Mouse (Mus musculus): Measurements from ENCODE around the gene Cops4.

Gene Cops4

DNA sequence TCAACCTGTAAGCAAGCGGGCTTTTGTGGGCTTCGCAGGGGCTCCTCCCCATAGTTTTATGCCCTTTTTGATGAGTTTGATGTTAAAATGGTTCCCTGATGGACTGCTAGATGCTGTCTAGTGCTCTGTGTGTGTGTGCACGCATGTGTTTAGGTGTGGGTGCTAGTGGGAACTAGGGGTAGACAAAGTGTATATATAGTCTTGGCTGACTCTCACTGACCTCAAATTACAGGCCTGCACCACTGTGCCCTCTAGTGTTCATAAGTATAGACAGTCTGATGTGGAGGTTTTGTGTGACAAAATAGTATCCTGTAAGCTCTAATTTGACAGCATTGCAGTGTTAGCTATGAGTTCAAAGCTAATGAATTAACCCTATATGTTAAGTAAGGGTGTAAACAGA is 18.5 kb downstream of the Cops4 start:
- DNase-seq (ENCODE audit: low read depth, low spot score), result peak; percentile 35

DNA sequence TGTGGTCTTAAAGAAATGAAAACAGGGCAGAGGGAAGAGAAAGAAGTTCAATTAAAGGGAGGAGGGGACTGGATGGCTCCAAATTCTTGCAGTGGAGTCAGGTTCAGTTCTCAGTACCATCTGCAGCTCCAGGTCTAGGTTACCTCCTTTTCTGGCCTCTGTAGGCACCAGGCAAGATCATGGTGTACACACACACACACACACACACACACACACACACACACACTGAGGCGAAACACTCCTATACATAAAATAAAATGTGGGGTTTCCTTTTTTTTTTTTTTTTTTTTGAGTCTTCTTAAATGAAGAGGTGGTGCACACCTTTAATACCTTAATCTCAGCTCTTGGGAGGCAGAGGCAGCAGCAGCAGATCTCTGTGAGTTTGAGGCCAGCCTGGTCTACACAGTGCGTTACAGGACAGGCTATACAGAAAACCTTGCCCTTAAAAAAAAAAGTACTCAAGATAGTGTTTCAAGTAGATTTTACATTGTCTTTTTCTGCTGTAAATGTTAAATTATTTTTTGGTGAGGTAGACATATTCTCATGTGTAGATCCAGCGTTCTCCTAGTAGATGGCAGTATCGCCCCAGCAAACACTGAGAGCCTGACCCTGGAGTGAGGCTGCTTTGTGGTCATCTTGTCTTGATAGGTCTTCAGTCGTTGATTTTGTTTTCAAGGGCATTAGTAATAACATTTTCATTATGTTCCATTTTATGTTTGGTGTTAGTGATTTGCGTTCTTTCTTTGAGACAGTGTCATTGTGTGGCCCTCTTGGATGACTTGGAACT is 28.4 kb downstream of the Cops4 start:
- DNase-seq (ENCODE audit: low read depth, low spot score), result no peak

DNA sequence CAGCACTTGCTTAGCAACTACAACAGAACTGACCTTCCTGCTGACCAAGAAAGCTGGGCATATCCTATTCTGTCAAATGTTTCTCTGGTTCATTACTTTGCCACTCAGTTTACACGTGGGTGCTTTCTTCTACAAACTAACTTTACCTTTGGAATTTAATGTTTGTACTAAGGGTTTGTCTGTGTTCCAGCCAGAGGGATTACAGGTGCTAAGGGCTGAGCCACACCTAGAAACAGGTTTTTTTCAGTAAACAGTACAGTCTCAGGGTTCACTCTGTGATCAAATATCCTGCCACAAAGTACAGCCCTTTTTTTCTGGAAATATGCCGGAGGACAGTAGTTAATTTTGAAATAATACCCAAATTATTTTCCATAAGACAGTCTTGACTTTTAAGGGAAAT is 30.1 kb downstream of the Cops4 start:
- DNase-seq (ENCODE audit: low read depth, low spot score), result no peak

DNA sequence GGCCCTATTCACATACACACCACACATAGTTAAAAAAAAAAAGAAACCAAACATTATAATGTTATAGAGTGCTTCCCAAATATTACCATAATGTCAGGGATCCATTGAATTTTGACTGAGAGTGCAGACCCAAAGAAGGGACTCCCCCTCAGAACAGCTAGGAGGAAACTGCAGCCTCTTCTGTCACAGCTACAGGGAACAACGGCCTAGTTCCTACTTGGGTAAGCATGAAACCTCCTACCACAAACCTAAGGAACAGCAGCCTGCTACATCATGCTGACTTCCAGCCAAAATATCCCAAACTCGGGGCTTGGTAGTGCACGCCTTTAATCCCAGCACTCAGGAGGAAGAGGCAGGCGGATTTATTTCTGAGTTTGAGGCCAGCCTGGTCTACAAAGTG is 31.2 kb downstream of the Cops4 start:
- no peak for DNase-seq (ENCODE audit: low read depth, low spot score)

DNA sequence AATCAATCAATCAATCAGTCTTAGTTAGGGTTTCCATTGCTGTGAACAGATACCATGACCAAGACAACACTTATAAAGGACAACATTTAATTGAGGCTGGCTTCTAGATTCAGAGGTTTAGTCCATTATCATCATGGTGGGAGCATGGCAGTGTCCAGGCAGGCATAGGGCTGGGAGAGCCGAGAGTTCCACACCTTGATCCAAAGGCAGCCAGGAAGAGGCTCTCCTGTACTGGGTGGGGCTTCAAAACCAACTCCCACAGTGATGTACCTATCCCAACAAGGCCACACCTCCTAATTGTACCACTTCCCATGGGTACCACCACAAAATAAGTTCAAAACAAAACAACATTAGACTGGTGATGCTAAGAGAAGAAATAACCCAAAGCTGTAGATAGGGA is 32.0 kb downstream of the Cops4 start:
- DNase-seq (ENCODE audit: low read depth, low spot score), result no peak

DNA sequence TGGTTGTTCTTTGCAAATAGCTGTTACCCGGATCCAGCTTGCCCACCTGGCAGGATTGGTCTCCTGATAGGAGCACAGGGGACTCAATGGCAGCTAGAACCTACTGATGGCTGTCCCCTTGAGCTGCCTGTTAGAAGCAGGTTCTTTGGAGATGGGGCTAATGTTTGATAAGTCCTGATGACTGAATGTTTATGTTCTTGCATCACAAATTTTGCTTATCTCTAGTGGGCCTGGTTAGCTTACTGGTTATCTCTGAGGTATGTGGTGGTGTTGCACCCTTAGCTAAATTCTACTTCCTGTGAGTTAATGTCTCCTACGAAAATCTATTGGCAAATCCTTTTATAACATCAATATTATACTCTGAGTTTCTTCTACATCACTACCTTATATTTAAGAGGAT is 33.8 kb downstream of the Cops4 start:
- DNase-seq (ENCODE audit: low read depth, low spot score), result no peak

DNA sequence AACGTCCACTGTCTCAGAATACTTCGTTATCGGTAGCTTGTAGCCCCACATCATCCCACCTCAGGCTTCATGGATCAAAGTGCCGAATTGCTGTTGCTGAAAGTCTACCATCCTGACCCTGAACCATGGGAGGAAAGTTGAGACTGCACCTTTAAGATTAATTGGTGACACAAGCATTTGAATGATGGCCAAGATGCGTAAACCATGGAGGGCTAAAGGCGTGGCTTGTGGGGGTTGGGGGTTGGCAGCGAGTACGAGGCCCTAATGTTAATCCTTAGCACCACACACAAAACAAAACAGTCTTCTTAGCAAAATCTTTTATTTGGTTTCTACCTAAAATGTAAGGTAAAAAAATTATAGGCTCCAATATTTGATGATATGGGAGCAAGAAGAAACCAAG is 35.3 kb downstream of the Cops4 start:
- DNase-seq (ENCODE audit: low read depth, low spot score), result no peak

DNA sequence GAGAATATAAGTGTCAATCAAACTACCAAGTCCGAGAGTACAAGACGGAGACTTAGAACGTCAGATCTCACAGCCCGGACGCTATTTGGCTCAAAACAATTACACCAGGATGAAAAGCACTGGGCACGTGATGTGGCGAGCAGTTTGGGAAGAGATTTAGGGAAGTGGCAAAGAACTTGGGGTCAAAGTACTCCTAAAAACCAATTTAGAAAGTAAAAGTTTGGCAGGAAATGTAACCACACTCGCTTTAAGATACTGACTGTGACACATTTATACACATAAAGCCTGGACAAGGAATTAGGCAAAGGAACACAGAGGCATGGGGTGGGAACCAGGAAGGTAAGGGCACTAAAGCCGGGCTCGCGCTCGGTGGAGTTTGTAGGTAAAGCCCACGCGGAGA is 38.9 kb downstream of the Cops4 start:
- DNase-seq (ENCODE audit: low read depth, low spot score), result no peak

DNA sequence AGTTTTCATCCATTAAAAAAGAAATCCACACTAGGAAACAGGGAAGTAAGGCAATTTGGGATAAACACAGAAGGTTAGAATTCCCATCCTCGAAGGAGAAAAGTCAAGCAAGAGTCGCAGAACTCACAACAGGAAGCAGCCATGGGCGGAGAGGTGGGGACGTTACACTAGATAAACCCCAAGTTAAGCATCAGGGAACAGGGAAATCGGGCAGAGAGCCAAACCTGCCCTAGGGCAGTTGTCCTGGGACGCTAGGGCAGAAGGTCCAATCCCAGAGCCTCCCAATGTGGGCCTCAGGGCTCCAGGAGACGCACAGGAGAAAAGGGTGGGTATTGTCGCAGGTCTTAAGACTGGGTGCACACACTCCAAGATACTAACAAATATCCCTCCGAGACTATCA is 39.4 kb downstream of the Cops4 start:
- DNase-seq (ENCODE audit: low read depth, low spot score), result no peak

DNA sequence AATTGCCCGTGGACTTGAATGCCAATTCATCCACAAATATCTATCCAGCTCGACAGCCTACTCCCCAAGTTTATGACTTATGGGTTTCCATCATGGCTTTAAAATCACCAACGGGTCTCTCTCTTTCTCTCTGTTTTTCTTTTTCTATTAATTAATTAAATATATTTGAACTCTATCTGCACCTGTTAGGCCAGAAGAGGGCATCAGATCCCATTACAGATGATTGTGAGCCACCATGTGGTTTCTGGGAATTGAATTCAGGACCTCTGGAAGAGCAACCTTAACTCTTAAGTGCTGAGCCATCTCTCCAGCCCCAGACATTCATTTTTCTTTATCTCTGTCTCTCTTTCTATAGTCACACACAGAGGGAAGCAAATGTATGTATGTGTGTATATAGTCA is 40.7 kb downstream of the Cops4 start:
- DNase-seq (ENCODE audit: low read depth, low spot score), result no peak

DNA sequence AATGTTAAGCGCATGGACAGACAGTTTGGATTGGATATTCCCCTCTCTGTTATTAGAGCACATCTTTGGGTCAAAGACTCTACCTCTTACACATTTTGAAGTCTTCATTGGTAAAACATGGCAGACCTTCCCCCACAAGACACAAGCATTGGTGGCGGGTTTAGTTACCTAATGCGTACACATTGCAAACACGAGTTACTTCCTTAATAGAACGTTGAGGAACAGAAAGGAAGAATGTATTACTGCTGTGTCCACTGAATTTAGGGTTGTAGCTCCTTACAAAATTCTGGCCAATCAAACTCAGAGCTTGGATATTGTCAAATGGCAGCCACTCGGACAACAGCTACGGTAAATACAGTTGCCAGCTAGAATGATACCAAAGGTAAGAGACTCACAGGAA is 41.2 kb downstream of the Cops4 start:
- DNase-seq (ENCODE audit: low read depth, low spot score), result no peak

DNA sequence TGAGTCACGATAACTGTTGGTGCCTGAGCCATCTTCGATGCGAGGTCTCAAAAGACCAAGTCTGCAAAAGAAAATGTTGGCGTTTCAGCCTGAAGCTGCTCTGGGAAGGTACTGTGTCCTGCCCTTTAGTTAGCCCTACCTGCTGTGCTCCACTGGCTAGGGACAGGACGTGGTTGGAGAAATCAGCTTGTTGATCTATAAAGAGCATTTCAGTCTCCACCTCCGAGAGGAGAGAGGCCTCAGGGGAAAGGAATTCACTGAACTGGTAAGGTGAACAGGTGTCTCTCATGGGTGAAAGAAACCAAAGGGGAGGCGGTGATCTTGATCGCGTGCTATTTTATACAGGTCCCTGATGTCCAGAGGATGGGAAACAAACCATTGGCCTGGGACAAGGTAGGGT is 44.6 kb downstream of the Cops4 start:
- DNase-seq (ENCODE audit: low read depth, low spot score), result no peak

DNA sequence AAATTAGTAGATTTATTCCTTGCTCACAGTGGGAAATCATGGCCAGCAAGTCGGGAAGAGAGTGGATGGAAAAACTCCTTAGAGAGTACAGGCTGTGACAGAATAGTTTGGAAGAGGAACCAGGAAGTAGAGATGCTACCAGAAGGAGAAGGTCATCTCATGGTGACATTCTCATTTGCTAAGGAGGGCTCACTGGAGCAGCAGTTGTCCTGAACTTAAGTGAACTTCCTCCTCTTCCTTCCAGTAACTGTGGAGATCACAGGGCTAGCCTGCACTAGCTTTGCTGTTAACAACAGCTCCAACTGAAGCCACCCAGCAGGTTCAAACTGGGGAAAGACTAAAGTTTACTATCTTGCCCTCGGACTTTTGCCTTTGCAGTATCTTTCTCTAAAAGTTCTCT is 48.7 kb downstream of the Cops4 start:
- no peak for DNase-seq (ENCODE audit: low read depth, low spot score)

DNA sequence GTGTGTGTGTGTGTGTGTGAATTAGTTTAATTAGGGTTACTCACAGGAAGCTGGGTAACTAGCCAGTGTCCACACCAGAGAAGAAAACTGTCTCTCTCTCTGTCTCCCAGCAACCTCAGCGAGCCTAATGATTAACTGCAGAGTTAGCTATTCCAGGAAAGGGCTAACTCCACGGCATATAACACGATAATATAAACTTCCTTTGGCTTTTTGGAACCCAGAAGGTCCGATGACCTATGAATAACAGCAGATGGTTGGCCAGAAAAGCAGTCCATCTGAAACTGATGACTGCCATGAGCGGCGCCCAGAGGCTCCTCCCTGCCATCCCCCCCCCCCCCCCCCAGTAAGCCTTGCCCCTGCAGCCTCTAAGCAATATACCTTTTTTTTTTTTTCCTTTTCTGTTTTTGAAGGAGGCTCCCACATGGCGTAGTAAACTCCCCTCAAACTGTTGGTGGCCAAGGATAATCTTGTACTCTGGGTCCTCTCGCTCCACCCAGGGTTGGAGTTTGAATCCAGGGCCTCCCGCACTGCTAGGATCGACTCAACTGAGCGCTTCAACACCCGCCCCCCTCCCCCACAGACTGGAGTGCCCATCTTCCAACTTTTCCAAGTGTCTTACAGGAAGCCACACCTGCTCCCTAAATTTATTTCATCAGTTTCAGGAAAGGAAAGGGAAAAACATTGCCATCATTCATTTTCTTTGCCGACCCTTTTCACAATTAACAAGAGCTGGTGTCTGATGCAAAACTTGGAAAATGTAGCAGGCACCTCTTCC is 49.3 kb downstream of the Cops4 start:
- no peak for DNase-seq (ENCODE audit: low read depth, low spot score)

DNA sequence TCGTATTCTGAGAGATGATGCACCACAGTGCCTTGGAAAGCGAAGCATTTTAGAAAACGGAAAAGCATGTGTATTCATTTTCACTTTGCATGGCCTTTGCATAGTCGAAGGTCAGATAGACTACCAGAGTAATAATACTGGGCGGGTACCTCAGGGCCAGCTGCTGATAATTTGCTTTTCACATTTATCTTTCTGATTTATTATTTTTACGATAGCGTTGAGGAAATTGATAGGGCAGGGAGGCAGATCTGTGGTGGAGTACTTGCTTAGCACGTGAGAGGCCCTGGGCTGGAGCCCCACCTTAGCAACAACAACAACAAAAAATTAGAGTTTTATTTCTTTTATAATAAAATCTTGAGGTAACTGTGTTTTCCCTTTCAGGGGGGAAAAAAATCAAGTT is 50.1 kb downstream of the Cops4 start:
- no peak for DNase-seq (ENCODE audit: low read depth, low spot score)

DNA sequence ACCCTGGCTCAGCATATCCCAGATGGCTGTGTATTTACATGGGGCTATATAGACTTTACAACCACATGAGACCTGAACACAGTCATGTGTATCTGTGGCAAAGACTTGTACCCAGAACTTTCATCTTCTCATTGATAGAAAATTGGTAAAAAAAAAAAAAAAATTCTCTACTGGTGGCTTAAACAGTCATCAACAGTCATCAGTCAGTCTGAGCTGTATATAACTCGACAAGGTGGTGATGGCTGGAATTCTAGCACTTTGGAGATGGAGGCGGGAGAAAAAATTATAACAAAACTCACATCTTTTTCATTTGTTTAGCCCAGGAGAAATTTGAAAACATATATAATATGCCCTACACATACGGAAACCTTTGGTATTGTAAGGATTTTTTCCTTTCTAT is 50.7 kb downstream of the Cops4 start:
- no peak for DNase-seq (ENCODE audit: low read depth, low spot score)

DNA sequence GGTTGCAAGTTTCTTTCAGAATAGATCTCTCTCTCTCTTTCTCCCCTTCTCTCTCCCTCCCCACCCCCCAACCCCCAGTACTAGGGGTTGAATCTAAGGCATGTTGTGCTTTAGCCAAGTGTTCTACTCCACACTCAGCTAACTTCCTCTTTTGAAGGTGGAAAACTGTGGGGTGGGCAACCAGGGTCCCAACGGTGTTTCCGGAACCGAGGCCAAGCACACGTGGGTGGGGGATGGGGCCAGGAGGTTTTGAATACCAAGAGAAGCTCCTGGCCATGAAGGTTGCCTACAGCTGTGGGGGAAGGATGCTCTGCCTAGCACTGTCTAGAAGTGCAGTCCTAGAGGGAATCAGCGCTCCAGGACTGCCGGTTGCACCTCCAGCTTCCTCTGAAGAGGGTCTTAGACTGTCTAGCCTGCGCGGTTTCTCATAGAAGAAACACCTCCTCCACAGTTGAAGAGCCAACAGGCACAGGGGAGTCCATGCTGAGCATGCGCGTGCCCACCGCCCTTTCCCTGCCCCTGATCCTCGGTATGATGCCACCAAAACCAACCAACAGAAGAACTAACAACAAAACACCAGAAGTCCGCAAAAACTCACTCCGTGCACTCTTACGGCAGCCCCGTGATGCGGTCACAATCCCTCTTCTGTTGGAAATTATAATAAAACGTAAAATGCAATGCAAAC is 51.3 kb downstream of the Cops4 start:
- no peak for DNase-seq (ENCODE audit: low read depth, low spot score)

DNA sequence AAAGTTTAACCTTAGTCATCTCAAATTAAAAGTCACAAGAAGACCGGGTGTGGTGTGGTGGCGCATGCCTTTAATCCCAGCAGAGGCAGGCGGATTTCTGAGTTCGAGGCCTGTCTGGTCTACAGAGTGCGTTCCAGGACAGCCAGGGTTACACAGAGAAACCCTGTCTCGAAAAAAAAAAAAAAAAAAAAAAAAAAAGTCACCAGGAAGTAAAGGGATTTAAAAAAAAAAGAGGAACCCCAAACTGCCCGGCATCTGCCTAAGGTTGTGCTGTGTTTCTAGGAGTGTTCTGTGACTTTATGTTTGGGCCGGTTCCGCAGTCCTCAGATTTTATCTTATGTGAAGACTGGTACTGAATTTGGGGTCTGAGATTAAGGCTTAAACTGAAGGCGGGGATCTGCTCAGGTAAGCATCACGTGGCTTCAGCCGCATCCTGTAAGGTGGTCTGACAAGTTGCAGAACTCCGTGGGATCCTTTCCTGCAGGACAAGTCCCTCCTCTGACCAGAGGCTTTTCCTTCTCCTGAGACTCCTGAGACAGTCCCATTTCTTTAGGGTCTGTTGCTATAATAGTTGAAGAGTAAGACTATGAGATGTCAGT is 52.0 kb downstream of the Cops4 start:
- DNase-seq (ENCODE audit: low read depth, low spot score), result no peak

DNA sequence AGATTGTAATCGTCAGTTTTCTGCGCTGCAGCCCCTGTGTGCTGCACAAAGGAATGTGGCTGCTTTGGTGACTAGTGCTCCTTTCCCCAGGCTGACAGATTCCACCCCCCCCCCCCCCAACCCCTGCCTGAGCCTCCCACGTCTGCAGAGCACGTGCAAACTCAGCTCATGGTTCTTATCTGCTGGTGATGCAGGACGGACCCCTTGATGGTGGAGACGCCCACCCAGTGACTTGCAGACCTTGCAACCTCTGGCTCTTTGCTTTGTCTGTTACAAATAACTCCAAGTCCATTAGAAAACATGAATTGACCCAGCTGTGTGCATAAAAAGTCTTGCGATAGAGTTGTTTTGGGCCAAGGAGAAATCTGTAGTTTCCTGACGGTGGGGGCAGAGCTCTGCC is 52.6 kb downstream of the Cops4 start:
- DNase-seq (ENCODE audit: low read depth, low spot score), result no peak

DNA sequence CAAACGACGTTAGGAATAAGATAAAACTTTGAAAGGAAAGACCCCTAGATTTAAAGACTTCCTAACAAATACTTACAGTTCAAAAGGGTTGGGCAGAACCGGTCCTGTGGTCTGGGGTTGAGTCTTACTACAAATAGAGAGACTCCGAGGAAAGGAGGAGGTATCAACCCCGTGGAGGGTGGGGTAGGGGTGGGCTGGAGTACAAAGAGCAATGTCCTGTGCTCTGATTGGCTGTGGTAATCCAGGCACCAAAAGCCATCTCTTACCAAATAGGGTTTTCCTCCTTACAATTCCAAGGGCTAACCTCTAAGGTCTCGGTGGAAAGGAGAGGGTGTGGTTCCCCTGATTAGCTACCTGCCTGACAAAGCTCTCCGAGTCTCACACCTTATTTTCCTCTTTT is 54.0 kb downstream of the Cops4 start, which contains the start of gene Plac8:
TSS of gene Plac8 (minus strand) at position 177 of the 400 bp plus-strand sequence.
- DNase-seq (ENCODE audit: low read depth, low spot score), result no peak

DNA sequence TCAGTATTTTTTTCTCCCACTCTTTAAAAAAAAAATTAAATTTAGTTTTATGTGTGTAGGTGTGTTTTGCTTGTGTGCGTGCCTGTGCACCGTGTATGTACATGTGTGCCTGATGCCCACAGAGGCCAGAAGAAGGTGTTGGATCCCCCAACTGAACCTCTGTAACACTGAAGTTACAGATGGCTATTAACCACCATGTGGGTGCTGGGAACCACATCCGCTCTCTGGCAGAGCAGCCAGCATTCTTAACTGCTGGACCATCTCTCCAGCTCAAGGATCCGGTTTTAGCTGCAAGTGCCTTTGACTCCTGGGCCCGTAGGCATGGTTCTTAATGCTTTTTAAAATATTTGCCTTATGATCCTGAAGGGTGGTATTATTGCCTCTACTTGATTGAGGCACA is 55.1 kb downstream of the Cops4 start:
- no peak for DNase-seq (ENCODE audit: low read depth, low spot score)

DNA sequence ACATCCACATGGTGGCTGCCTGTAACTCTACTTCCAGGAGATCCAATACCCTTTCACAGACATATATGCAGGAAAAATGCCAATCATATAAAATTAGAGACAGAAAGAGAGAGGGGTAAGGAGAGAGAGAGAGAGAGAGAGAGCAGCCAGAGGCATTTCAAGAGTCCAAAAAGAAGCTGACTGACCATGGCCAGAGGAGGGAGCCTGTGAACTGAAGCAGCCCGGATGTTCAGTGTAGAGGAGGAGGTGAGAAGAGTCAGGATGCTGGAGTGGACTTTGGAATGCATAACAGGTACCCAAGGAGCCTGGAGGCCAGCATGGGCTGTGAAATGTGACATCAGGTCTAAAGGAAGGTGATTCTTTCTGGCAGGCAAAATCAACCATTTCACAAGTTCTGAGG is 56.7 kb downstream of the Cops4 start:
- DNase-seq (ENCODE audit: low read depth, low spot score), result no peak
